Mouse (Mus musculus) lung, postnatal 0 days (tissue): ENCODE measurements around the gene Enpp1. TPM values are rescaled to one million over a fixed set of nuclear protein-coding genes. Genes with fewer than 3 reads are reported as not detected.

Source experiments
- ATAC-seq: fragments of 200-750 bp; cut with Nextera tagmentation; 2 replicates; pipeline ENCODE4 v1.8.0; 2017; ENCODE audit warnings: moderate library complexity
- DNase-seq: peaks from one replicate; pipeline ENCODE4 v3.0.0-alpha.2; 2016; ENCODE audit warnings: low spot score
- H3K27ac ChIP-seq: fragments of 300-500 bp; sonication (generic); 2 replicates; pipeline ENCODE4 v1.5.1; 2014; ENCODE audit warnings: antibody characterized with exemption, mild to moderate bottlenecking, low read length, mixed read lengths
- H3K27me3 ChIP-seq: fragments of 300-500 bp; sonication (generic); replicated peaks from 2 replicates; pipeline ENCODE4 v1.6.1; 2014; ENCODE audit warnings: low read length, mixed read lengths; ENCODE audit not compliant: insufficient read depth
- H3K36me3 ChIP-seq: fragments of 300-500 bp; sonication (generic); 2 replicates; pipeline ENCODE4 v1.6.1; 2014; ENCODE audit warnings: low read length, mixed read lengths; ENCODE audit not compliant: insufficient read depth
- H3K4me1 ChIP-seq: fragments of 300-500 bp; sonication (generic); 2 replicates; pipeline ENCODE4 v1.6.1; 2014; ENCODE audit warnings: antibody characterized with exemption, low read depth, low read length, mixed read lengths; ENCODE audit not compliant: insufficient read depth
- H3K4me2 ChIP-seq: fragments of 300-500 bp; sonication (generic); replicated peaks from 2 replicates; pipeline ENCODE4 v1.6.1; 2014; ENCODE audit warnings: low read depth, mild to moderate bottlenecking, low read length, moderate library complexity, mixed read lengths
- H3K4me3 ChIP-seq: fragments of 300-500 bp; sonication (generic); 2 replicates; pipeline ENCODE4 v1.5.1; 2014; ENCODE audit warnings: low read depth, low read length
- H3K9ac ChIP-seq: fragments of 300-500 bp; sonication (generic); replicated peaks from 2 replicates; pipeline ENCODE4 v1.6.1; 2014; ENCODE audit warnings: low read depth, mild to moderate bottlenecking
- H3K9me3 ChIP-seq: fragments of 300-500 bp; sonication (generic); 2 replicates; pipeline ENCODE4 v1.6.1; 2016; ENCODE audit warnings: low read length, mixed read lengths
- CTCF ChIP-seq: IDR thresholded peaks from 2 replicates; pipeline ENCODE4 v1.5.1; 2016; ENCODE audit warnings: antibody characterized with exemption, mild to moderate bottlenecking
- EP300 ChIP-seq: IDR thresholded peaks from 2 replicates; pipeline ENCODE4 v1.6.1; 2016; ENCODE audit warnings: antibody characterized with exemption, mild to moderate bottlenecking, control low read depth
- WGBS: fragments of 180-500 bp; shearing (Covaris S2); extraction: QIAGEN DNeasy Blood & Tissue Kit; methylation state at CpG from one replicate; pipeline ENCODE4 v1.1.7; 2014; 5-methylcytosine and 5-hydroxymethylcytosine counted together
- polyA plus RNA-seq: library from polyadenylated mRNA; unstranded; fragments of >200 nt; fragmentation: Nextera tagmentation; extraction: Ambion mirVana; gene quantifications from 2 replicates; pipeline ENCODE4 v1.2.1, GENCODE M21; 2015

Enpp1 gene
- polyA plus RNA-seq, 1 experiment from 2014 or later, result 2.9 TPM

DNA sequence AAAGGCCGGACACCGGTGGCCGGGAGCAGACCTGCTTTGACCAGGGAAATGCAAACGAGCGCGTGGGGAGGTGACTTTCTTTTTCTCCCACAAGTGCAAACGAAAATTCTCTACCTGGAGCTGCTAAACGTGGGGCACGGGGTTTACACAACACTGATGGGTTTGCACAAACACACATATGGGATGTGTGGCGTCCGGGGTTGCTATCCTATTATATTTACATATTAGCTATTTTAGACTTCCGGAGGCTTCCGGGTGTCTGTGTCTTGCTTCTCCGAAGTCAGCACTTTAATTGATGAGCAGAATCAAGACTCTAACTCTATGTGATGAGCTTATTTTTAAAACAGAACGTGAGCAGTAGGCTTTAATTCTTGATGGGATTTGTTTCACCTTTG is 405 bp upstream of the Enpp1 start:
- Histone ChIP-seq H3K9ac (0 out of 2 replicates have a peak overlapping the region, but pooled peaks have one; percentile 23), H3K4me1 (peaks cover 5% of the 10 kb centered on the region; the same call in 1 of the 2 replicates), H3K9me3 (no peaks in the 10 kb centered on the region), H3K27ac (no peak overlapping the region), H3K36me3 (no peaks in the 10 kb centered on the region), H3K27me3 (no peaks in the 10 kb centered on the region), H3K4me2 (peak overlapping the region; percentile 97), H3K4me3 (peak overlapping the region; percentile 53)
- ATAC-seq (peak; percentile 2; the same call in 1 of the 2 replicates), DNase-seq (no peak)
- no peak for TF ChIP-seq EP300
- TF ChIP-seq CTCF, result no peak
- 10% methylated on average over 15 of the region's 15 CpGs for whole genome bisulfite sequencing

DNA sequence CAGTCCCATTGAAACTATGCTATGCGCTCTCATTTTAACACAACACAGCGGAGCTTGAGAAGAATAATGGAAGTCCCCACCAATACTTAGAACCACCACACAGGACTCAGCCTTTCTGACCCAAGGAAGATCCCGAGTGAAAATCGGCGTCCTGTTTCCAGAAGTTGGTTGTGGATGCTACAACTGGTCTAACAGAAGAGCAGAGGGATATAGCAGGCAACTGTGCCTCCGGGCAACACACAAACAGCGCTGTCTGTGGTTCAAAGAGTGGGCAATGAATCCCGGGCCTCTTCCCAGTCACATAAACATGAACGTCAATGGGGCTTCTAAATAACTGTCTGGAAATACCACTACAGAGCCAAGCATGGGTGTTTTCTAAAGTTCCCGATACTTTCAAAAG is 888 bp downstream of the Enpp1 start:
- DNase-seq (no peak), ATAC-seq (no peak)
- peak overlapping the region; percentile 97 for H3K4me2 ChIP-seq
- no peak overlapping the region for H3K27ac ChIP-seq
- peak overlapping the region; percentile 53 for H3K4me3 ChIP-seq
- no peaks in the 10 kb centered on the region for H3K27me3 ChIP-seq
- WGBS, result 23% methylated on average over 10 of the region's 10 CpGs
- no peaks in the 10 kb centered on the region for H3K9me3 ChIP-seq
- no peak overlapping the region for H3K9ac ChIP-seq
- TF ChIP-seq CTCF, result no peak
- no peak for TF ChIP-seq EP300
- H3K4me1 ChIP-seq, result peaks cover 5% of the 10 kb centered on the region; the same call in 1 of the 2 replicates
- no peaks in the 10 kb centered on the region for H3K36me3 ChIP-seq

DNA sequence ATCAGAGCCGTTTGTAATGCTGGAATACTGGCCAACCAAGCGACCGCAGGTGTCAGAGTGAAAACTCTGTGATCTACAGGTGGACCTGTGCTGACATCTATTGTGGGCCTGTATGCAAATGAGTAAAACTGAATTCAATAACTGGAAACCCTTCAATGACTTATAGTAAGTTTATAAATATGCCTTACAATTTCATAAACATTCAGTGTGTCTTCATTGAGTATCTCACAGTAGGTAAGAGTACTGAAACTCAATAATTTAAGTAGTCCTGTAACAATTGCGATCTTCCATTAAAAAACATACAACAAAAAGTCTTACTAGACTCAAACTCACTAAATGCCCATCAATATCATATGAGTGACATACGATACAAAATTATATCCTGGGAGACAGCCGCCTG is 1.6 kb downstream of the Enpp1 start:
- WGBS, result 96% methylated on average over 6 of the region's 6 CpGs
- no peak for ATAC-seq
- TF ChIP-seq CTCF (no peak), EP300 (no peak)
- no peak for DNase-seq
- no peak overlapping the region for H3K4me3 ChIP-seq
- H3K9ac ChIP-seq, result no peak overlapping the region
- peaks cover 5% of the 10 kb centered on the region; the same call in 1 of the 2 replicates for H3K4me1 ChIP-seq
- no peaks in the 10 kb centered on the region for H3K9me3 ChIP-seq
- H3K27me3 ChIP-seq, result no peaks in the 10 kb centered on the region
- no peaks in the 10 kb centered on the region for H3K36me3 ChIP-seq
- H3K4me2 ChIP-seq, result no peak overlapping the region
- no peak overlapping the region for H3K27ac ChIP-seq

DNA sequence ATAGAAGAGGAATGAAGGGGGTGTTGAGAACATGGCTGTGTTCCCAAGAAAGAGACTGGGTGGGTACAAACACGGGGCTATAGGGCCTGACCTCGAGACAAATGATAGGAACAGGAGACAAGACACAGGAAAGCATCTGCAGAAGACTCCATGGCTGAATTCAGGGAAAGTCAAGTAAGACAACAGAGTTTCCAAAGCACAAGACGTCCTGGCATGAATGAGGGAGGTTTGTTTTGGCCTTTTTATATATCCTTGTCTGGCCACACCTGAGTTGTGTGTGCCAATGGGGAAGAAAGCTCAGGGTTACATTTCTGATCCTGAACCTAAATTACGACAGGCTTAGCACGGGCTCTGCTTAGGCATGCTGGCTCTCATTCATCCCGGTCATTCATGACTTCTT is 4.2 kb downstream of the Enpp1 start:
- no peak overlapping the region for H3K4me2 ChIP-seq
- no peak overlapping the region for H3K27ac ChIP-seq
- H3K9me3 ChIP-seq, result no peaks in the 10 kb centered on the region
- H3K27me3 ChIP-seq, result no peaks in the 10 kb centered on the region
- DNase-seq (no peak), ATAC-seq (no peak)
- WGBS, result 77% methylated on average over 6 of the region's 6 CpGs
- H3K4me1 ChIP-seq, result peaks cover 5% of the 10 kb centered on the region; the same call in 1 of the 2 replicates
- no peak overlapping the region for H3K4me3 ChIP-seq
- no peaks in the 10 kb centered on the region for H3K36me3 ChIP-seq
- TF ChIP-seq CTCF (no peak), EP300 (no peak)
- H3K9ac ChIP-seq, result no peak overlapping the region

DNA sequence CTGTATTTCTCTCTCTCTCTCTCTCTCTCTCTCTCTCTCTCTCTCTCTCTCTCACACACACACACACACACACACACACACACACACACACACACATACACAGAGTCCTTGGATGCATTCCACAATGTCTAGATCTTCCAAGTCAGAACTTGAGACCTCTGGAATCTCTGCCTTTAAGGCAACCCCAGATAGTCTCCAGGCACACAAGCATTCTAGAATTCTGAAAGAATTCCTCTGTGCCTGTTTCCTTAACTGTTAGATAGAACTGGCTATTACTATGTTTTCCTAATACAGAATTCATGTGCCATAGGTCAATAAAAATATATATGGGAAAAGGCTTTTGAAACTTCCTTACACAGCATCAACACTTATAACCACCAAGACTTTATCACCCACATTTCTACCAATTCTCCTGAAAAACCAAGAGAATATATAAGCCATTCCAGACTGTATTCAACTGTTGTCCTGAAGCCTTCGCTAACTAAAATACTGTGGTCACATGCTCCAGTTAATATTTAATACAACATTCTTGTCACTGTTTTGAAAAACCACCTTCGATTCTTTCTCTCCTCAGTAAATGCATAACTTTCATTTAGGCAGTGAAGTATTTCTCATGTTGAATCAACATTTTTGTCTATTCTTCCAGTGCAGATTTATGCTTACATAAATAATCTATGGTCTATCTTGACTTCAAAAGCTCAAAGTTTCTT is 5.4 kb downstream of the Enpp1 start:
- Histone ChIP-seq H3K9me3 (no peaks in the 10 kb centered on the region), H3K27me3 (no peaks in the 10 kb centered on the region), H3K4me1 (peaks cover 5% of the 10 kb centered on the region; the same call in 1 of the 2 replicates), H3K36me3 (no peaks in the 10 kb centered on the region), H3K27ac (no peak overlapping the region), H3K4me3 (no peak overlapping the region), H3K9ac (no peak overlapping the region), H3K4me2 (no peak overlapping the region)
- DNase-seq, result no peak
- TF ChIP-seq EP300 (no peak), CTCF (no peak)
- 70% methylated on average over 2 of the region's 2 CpGs for WGBS
- no peak for ATAC-seq

DNA sequence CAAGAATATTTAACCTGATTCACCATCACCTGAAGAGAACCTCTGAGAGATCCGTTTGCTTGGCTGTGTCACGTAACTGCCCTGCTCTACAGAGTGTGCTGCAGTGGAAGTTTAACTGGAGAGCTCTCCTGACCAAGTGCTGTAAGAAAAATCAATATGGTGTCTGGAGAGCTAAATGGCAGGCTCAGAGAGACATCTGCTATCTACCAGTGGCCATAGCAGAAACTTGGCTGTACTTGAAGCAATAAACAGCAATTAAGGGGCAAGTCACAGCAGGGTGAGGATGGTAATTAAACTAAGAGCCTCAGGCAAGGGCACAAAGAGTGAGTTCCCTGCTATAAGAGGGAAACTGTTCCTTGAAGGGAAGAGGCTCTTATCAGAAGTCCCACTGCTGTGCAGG is 9.3 kb downstream of the Enpp1 start:
- H3K27ac ChIP-seq, result no peak overlapping the region
- H3K27me3 ChIP-seq, result no peaks in the 10 kb centered on the region
- no peak overlapping the region for H3K4me2 ChIP-seq
- ATAC-seq, result no peak
- no peaks in the 10 kb centered on the region for H3K4me1 ChIP-seq
- TF ChIP-seq CTCF, result no peak
- no peak for TF ChIP-seq EP300
- H3K9me3 ChIP-seq, result no peaks in the 10 kb centered on the region
- H3K36me3 ChIP-seq, result no peaks in the 10 kb centered on the region
- H3K4me3 ChIP-seq, result no peak overlapping the region
- no peak for DNase-seq
- H3K9ac ChIP-seq, result no peak overlapping the region
- WGBS, result 78% methylated on average over 2 of the region's 2 CpGs
